Mouse (Mus musculus): Measurements from ENCODE around the gene Orc6.

DNA sequence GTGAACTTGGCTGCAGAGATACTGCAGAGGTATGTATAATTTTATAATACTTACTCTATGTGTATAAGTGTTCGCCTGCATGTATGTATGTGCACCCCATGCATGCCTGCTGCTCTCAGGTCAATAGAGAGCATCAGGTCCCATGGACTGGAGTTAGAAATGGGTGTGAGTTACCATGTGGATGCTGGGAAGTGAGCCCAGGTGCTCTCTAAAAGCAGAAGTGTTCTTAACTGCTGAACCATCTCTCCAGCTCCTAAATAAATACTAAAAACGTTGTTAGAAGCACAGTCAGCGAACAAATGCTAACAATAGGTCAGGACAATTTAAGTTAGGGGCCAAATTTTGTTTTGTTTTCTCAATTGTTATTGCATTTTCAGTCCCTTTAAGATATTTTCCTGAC is 3.5 kb downstream of the Orc6 start:
- TF ChIP-seq CTCF (IDR thresholded peaks at IDR 0.05) (no peak), EP300 (IDR thresholded peaks at IDR 0.05) (no peak; the same call in 1 of the 2 replicates)
